Mouse (Mus musculus): ENCODE results near the gene Snrpa1.

- no peak for TF ChIP-seq GATA1 (IDR thresholded peaks at IDR 0.05; ENCODE audit: borderline replicate concordance, low read length)
- no peak for TF ChIP-seq FLI1 (IDR thresholded peaks at IDR 0.05; ENCODE audit: low read length)
Observed at GRCm38 (mm10) chr7:66043552-66044459, 15.0 kb upstream of the Snrpa1 start, which contains the start of gene Gm45213.
